Mouse (Mus musculus) embryonic facial prominence, embryonic 15.5 days (tissue): Measurements from ENCODE around the gene Slc12a8. TPM values are rescaled to one million over a fixed set of nuclear protein-coding genes. Genes with fewer than 3 reads are reported as not detected.

Source experiments
- ATAC-seq: fragments of 200-750 bp; cut with Nextera tagmentation; 2 replicates; pipeline ENCODE4 v1.8.0; 2017; ENCODE audit warnings: low read depth, moderate TSS enrichment; ENCODE audit not compliant: insufficient number of reproducible peaks, low FRiP score, low TSS enrichment
- H3K27ac ChIP-seq: fragments of 300-500 bp; sonication (generic); replicated peaks from 2 replicates; pipeline ENCODE4 v1.5.1; 2015; ENCODE audit warnings: mild to moderate bottlenecking, inconsistent platforms
- H3K27me3 ChIP-seq: fragments of 300-500 bp; sonication (generic); 2 replicates; pipeline ENCODE4 v1.6.1; 2015; ENCODE audit warnings: inconsistent platforms
- H3K36me3 ChIP-seq: fragments of 300-500 bp; sonication (generic); 2 replicates; pipeline ENCODE4 v1.6.1; 2015; ENCODE audit warnings: mild to moderate bottlenecking, inconsistent platforms
- H3K4me1 ChIP-seq: fragments of 300-500 bp; sonication (generic); 2 replicates; pipeline ENCODE4 v1.6.1; 2015; ENCODE audit warnings: inconsistent platforms
- H3K4me2 ChIP-seq: fragments of 300-500 bp; sonication (generic); replicated peaks from 2 replicates; pipeline ENCODE4 v1.6.1; 2015; ENCODE audit warnings: mild to moderate bottlenecking, inconsistent platforms
- H3K4me3 ChIP-seq: fragments of 300-500 bp; sonication (generic); replicated peaks from 2 replicates; pipeline ENCODE4 v1.5.1; 2015; ENCODE audit warnings: mild to moderate bottlenecking, inconsistent platforms
- H3K9ac ChIP-seq: fragments of 300-500 bp; sonication (generic); 2 replicates; pipeline ENCODE4 v1.6.1; 2015; ENCODE audit warnings: inconsistent platforms
- H3K9me3 ChIP-seq: fragments of 300-500 bp; sonication (generic); replicated peaks from 2 replicates; pipeline ENCODE4 v1.6.1; 2016; ENCODE audit warnings: inconsistent platforms
- WGBS: fragments of 180-500 bp; shearing (Covaris S2); methylation state at CpG from one replicate; pipeline ENCODE4 v1.1.7; 2015; 5-methylcytosine and 5-hydroxymethylcytosine counted together
- polyA plus RNA-seq: library from polyadenylated mRNA; unstranded; fragments of >200 nt; fragmentation: Nextera tagmentation; extraction: Ambion mirVana; gene quantifications from 2 replicates; pipeline ENCODE4 v1.2.1, GENCODE M21; 2015

Slc12a8 gene
- polyA plus RNA-seq, 1 experiment from 2014 or later = 0.91 TPM

DNA sequence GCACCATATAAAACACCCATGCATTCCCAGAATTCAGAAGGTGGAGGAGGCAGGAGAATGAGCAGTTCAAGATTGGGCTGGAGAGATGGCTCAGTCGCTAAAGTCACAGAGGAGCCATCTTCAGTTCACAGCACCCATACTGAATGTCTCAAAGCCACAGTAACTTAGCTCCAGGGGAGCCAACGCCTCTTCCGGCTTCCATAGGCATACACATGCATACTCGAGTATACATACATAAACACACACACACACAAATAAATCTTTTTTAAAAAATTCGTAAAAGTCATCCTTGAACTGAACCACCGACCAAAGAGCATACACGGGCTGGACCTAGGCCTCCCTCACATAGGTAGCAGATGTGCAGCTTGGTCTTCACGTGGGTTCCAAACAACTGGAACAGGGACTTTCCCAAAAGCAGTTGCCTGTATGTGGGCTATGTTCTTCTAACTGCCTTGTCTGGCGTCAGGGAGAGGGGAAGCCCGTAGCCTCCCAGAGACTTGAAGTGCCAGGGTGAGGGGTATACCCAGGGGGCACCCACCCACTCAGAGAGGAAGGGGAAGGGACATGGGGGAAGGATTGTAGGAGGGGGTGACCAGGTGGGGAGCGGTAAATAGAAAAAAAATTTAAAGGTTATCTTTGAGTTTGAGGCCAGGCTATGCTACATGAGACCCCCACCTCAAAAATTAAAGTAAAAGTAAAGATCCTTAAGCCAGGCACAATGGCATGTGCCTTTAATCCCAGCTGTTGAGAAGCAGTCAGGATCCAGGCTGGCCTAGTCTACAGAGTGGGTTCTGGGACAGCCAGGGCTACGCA, 191.7 kb downstream of the Slc12a8 start:
- Histone ChIP-seq H3K27me3 (no peaks in the 10 kb centered on the region), H3K36me3 (peaks cover 10% of the 10 kb centered on the region; the same call in 1 of the 2 replicates), H3K9me3 (no peaks in the 10 kb centered on the region), H3K27ac (no peak overlapping the region), H3K4me3 (no peak overlapping the region), H3K4me1 (peaks cover 15% of the 10 kb centered on the region), H3K4me2 (no peak overlapping the region), H3K9ac (no peak overlapping the region)
- no peak; the same call in 1 of the 2 replicates for ATAC-seq
- WGBS = 92% methylated on average over 12 of the region's 12 CpGs

Other genes starting within 250 kb of the Slc12a8 start
- 55.3 and 58.8 TPM in 2 replicates for gene Zfp148, start 136.5 kb upstream of the Slc12a8 start, polyA plus RNA-seq
- gene Heg1, start 167.0 kb downstream of the Slc12a8 start, polyA plus RNA-seq = 19.5 and 20.4 TPM in 2 replicates